In genomic region chr17:46461347-46461746, GRCm38 (mm10) we compare ENCODE assay signal across 10 mouse cellular contexts. TPM values are rescaled to one million over a fixed set of nuclear protein-coding genes. Genes with fewer than 3 reads are reported as not detected.
DNase-seq lines count a peak whose midpoint lies in the region; ATAC-seq lines count a peak whose summit lies in the region.
"Had no signal": no experiment of that assay in that cellular context is flagged by ENCODE, and none has a peak within 500 bp of the region (broad histone marks: within the 10 kb centered on the region; RNA-seq: fewer than 3 reads in every experiment).

No protein-coding gene starts in this region.

- H3K27me3 ChIP-seq in heart, embryonic 16.5 days (ENCODE audit: control insufficient read depth, insufficient read depth, low read length): peaks cover 32% of the 10 kb centered on the region
- H3K27me3 ChIP-seq in embryonic facial prominence, embryonic 14.5 days (replicated peaks; ENCODE audit: control insufficient read depth, insufficient read depth, low read length): peaks cover 52% of the 10 kb centered on the region
- H3K27me3 ChIP-seq in neural tube, embryonic 11.5 days (ENCODE audit: control insufficient read depth, insufficient read depth, low read length): peaks cover 28% of the 10 kb centered on the region

- H3K4me2 ChIP-seq in heart, embryonic 16.5 days (ENCODE audit: low read depth, low read length): peak overlapping the region; percentile 64
- H3K4me2 ChIP-seq in embryonic facial prominence, embryonic 14.5 days (ENCODE audit: low read depth, low read length): peak overlapping the region; percentile 58
- peak overlapping the region; percentile 13 for H3K4me2 ChIP-seq in neural tube, embryonic 11.5 days (ENCODE audit: low read depth)

- peak overlapping the region; percentile 57 for H3K9ac ChIP-seq in heart, embryonic 16.5 days (ENCODE audit: low read length)
- H3K9ac ChIP-seq in embryonic facial prominence, embryonic 14.5 days (ENCODE audit: low read depth, low read length): peak overlapping the region; percentile 54; the same call in 1 of the 2 replicates
- H3K9ac ChIP-seq in neural tube, embryonic 11.5 days (ENCODE audit: low read length): no peak overlapping the region

- DNase-seq in heart, adult 11 months: no peak
- no peak for DNase-seq in embryonic facial prominence, embryonic 14.5 days (ENCODE audit: low spot score)
- peak; percentile 43 for DNase-seq in kidney, postnatal 14 days
- DNase-seq in neural tube, embryonic 11.5 days (ENCODE audit: low spot score): no peak
- no peak for DNase-seq in ovary, postnatal 10 days (ENCODE audit: low spot score)
- no peak for DNase-seq in right cerebral cortex, postnatal 25 days
- DNase-seq in T-cell, adult 2 months (ENCODE audit: low spot score): no peak
- DNase-seq: cerebellum, postnatal 36 days; layer of hippocampus, adult 9-11 months had no signal

- no peaks in the 10 kb centered on the region for H3K36me3 ChIP-seq in heart, embryonic 16.5 days (ENCODE audit: control insufficient read depth, insufficient read depth)
- no peaks in the 10 kb centered on the region for H3K36me3 ChIP-seq in embryonic facial prominence, embryonic 14.5 days (ENCODE audit: control insufficient read depth, insufficient read depth, low read length)
- H3K36me3 ChIP-seq in neural tube, embryonic 11.5 days (ENCODE audit: control insufficient read depth, insufficient read depth, low read length): no peaks in the 10 kb centered on the region

- no peak overlapping the region for H3K27ac ChIP-seq in heart, embryonic 16.5 days (ENCODE audit: low read length)
- no peak overlapping the region for H3K27ac ChIP-seq in embryonic facial prominence, embryonic 14.5 days (replicated peaks; ENCODE audit: low read depth, low read length)
- no peak overlapping the region for H3K27ac ChIP-seq in neural tube, embryonic 11.5 days (ENCODE audit: low read depth, low read length)

- H3K4me3 ChIP-seq in heart, embryonic 16.5 days (ENCODE audit: low read length): peak overlapping the region; percentile 50
- H3K4me3 ChIP-seq in embryonic facial prominence, embryonic 14.5 days (ENCODE audit: low read depth, low read length): peak overlapping the region; percentile 35
- no peak overlapping the region for H3K4me3 ChIP-seq in neural tube, embryonic 11.5 days (ENCODE audit: low read depth, low read length)

- ATAC-seq in heart, embryonic 16.5 days (replicated peaks; ENCODE audit: extremely low read depth, insufficient read depth, low FRiP score): no peak
- no peak for ATAC-seq in embryonic facial prominence, embryonic 14.5 days (ENCODE audit: low read depth)
- no peak for ATAC-seq in neural tube, embryonic 11.5 days (ENCODE audit: insufficient read depth, low FRiP score, low TSS enrichment)

- H3K4me1 ChIP-seq in heart, embryonic 16.5 days (ENCODE audit: control insufficient read depth, insufficient read depth, low read length): peaks cover 25% of the 10 kb centered on the region
- no peaks in the 10 kb centered on the region for H3K4me1 ChIP-seq in embryonic facial prominence, embryonic 14.5 days (ENCODE audit: control insufficient read depth, insufficient read depth, low read length)
- no peaks in the 10 kb centered on the region for H3K4me1 ChIP-seq in neural tube, embryonic 11.5 days (ENCODE audit: control insufficient read depth, insufficient read depth, low read length)

- WGBS in heart, embryonic 16.5 days: 9% methylated on average over 8 of the region's 8 CpGs
- WGBS in embryonic facial prominence, embryonic 14.5 days: 11% methylated on average over 8 of the region's 8 CpGs
- 15% methylated on average over 8 of the region's 8 CpGs for WGBS in neural tube, embryonic 11.5 days

- no peaks in the 10 kb centered on the region for H3K9me3 ChIP-seq in heart, embryonic 16.5 days (replicated peaks; ENCODE audit: control insufficient read depth, low read length)
- H3K9me3 ChIP-seq in embryonic facial prominence, embryonic 14.5 days (ENCODE audit: control insufficient read depth, low read length): no peaks in the 10 kb centered on the region
- no peaks in the 10 kb centered on the region for H3K9me3 ChIP-seq in neural tube, embryonic 11.5 days (ENCODE audit: control insufficient read depth, low read length)

RNA-seq across cellular contexts. Expression of gene Slc22a7, which starts 23.1 kb away (rescaled TPM):
- polyA plus RNA-seq in heart, embryonic 16.5 days (2015; fragmentation: Nextera tagmentation; extraction: Ambion mirVana): 0.55 and 1.2 TPM in 2 replicates
- polyA plus RNA-seq in embryonic facial prominence, embryonic 14.5 days (2014; fragmentation: Nextera tagmentation; extraction: Ambion mirVana): not detected in 2 replicates
- polyA plus RNA-seq in neural tube, embryonic 11.5 days (2014; fragmentation: Nextera tagmentation; extraction: Ambion mirVana): not detected in 2 replicates

RNA-seq across cellular contexts. Expression of gene Ttbk1, which starts 26.1 kb away (rescaled TPM):
- 0.07 and 0.14 TPM in 2 replicates for polyA plus RNA-seq in heart, embryonic 16.5 days (2015; fragmentation: Nextera tagmentation; extraction: Ambion mirVana)
- polyA plus RNA-seq in embryonic facial prominence, embryonic 14.5 days (2014; fragmentation: Nextera tagmentation; extraction: Ambion mirVana): 0.46 and 0.61 TPM in 2 replicates
- polyA plus RNA-seq in neural tube, embryonic 11.5 days (2014; fragmentation: Nextera tagmentation; extraction: Ambion mirVana): 2.6 and 3.1 TPM in 2 replicates

RNA-seq across cellular contexts. Expression of gene Crip3, which starts 32.6 kb away (rescaled TPM):
- 20.2 and 37.5 TPM in 2 replicates for polyA plus RNA-seq in heart, embryonic 16.5 days (2015; fragmentation: Nextera tagmentation; extraction: Ambion mirVana)
- 0.99 and 2.0 TPM in 2 replicates for polyA plus RNA-seq in embryonic facial prominence, embryonic 14.5 days (2014; fragmentation: Nextera tagmentation; extraction: Ambion mirVana)
- polyA plus RNA-seq in neural tube, embryonic 11.5 days (2014; fragmentation: Nextera tagmentation; extraction: Ambion mirVana): 0.24 and 0.74 TPM in 2 replicates

RNA-seq across cellular contexts. Expression of gene Dnph1, which starts 35.2 kb away (rescaled TPM):
- polyA plus RNA-seq in heart, embryonic 16.5 days (2015; fragmentation: Nextera tagmentation; extraction: Ambion mirVana): 28.0 and 29.6 TPM in 2 replicates
- polyA plus RNA-seq in embryonic facial prominence, embryonic 14.5 days (2014; fragmentation: Nextera tagmentation; extraction: Ambion mirVana): 34.5 and 36.9 TPM in 2 replicates
- 55.3 and 64.9 TPM in 2 replicates for polyA plus RNA-seq in neural tube, embryonic 11.5 days (2014; fragmentation: Nextera tagmentation; extraction: Ambion mirVana)

Comparison
In these comparisons a context has a peak if more than half of its experiments do, and no peak if none do; other contexts are left out.
1. H3K4me2 ChIP-seq: peak in every context shown above with its lines; median percentile 64 in heart, embryonic 16.5 days; 58 in embryonic facial prominence, embryonic 14.5 days; 13 in neural tube, embryonic 11.5 days.